Mouse (Mus musculus) kidney, embryonic 14.5 days (tissue): ENCODE measurements at regions not wholly inside any gene's neighbourhood (a gene's known extent, or its start where the extent isn't known, plus 50 kb on each side); places are given as distances from the start of the nearest gene placed in this dataset.

Experiments used
- ATAC-seq: fragments of 200-750 bp; cut with Nextera tagmentation; 2 replicates; pipeline ENCODE4 v1.8.0; 2017; ENCODE audit warnings: moderate number of reproducible peaks, mild to moderate bottlenecking, moderate TSS enrichment, moderate library complexity; ENCODE audit not compliant: low FRiP score, low TSS enrichment
- H3K27ac ChIP-seq: fragments of 300-500 bp; sonication (generic); 2 replicates; pipeline ENCODE4 v1.5.1; 2014; ENCODE audit warnings: low read depth, mild to moderate bottlenecking, low read length, moderate library complexity, mixed read lengths
- H3K27me3 ChIP-seq: fragments of 300-500 bp; sonication (generic); 2 replicates; pipeline ENCODE4 v1.6.1; 2014; ENCODE audit warnings: mild to moderate bottlenecking, low read length; ENCODE audit not compliant: control insufficient read depth, insufficient read depth
- H3K36me3 ChIP-seq: fragments of 300-500 bp; sonication (generic); 2 replicates; pipeline ENCODE4 v1.6.1; 2014; ENCODE audit warnings: low read length, mixed read lengths; ENCODE audit not compliant: control insufficient read depth, insufficient read depth
- H3K4me1 ChIP-seq: fragments of 300-500 bp; sonication (generic); 2 replicates; pipeline ENCODE4 v1.6.1; 2014; ENCODE audit warnings: low read length, mixed read lengths; ENCODE audit not compliant: control insufficient read depth, insufficient read depth
- H3K4me2 ChIP-seq: fragments of 300-500 bp; sonication (generic); replicated peaks from 2 replicates; pipeline ENCODE4 v1.6.1; 2014; ENCODE audit warnings: low read depth, mild to moderate bottlenecking, low read length
- H3K4me3 ChIP-seq: fragments of 300-500 bp; sonication (generic); 2 replicates; pipeline ENCODE4 v1.5.1; 2014; ENCODE audit warnings: mild to moderate bottlenecking, low read length
- H3K9ac ChIP-seq: fragments of 300-500 bp; sonication (generic); 2 replicates; pipeline ENCODE4 v1.6.1; 2014; ENCODE audit warnings: low read depth, mild to moderate bottlenecking, low read length, moderate library complexity
- H3K9me3 ChIP-seq: fragments of 300-500 bp; sonication (generic); 2 replicates; pipeline ENCODE4 v1.6.1; 2016; ENCODE audit warnings: low read length; ENCODE audit not compliant: control insufficient read depth
- WGBS: fragments of 180-500 bp; shearing (Covaris S2); extraction: QIAGEN DNeasy Blood & Tissue Kit; methylation state at CpG from one replicate; pipeline ENCODE4 v1.1.7; 2014; 5-methylcytosine and 5-hydroxymethylcytosine counted together

GRCm38 (mm10) chr13:59196311-59196710, 388.7 kb downstream of the Agtpbp1 start:
- no peak for ATAC-seq
- Histone ChIP-seq H3K9ac (no peak overlapping the region), H3K27ac (no peak overlapping the region), H3K4me1 (no peaks in the 10 kb centered on the region), H3K4me3 (no peak overlapping the region), H3K36me3 (no peaks in the 10 kb centered on the region), H3K9me3 (no peaks in the 10 kb centered on the region), H3K27me3 (no peaks in the 10 kb centered on the region), H3K4me2 (no peak overlapping the region)
- 74% methylated on average over 5 of the region's 5 CpGs for WGBS

- ATAC-seq = no peak
- no peaks in the 10 kb centered on the region for H3K27me3 ChIP-seq
- no peaks in the 10 kb centered on the region for H3K4me1 ChIP-seq
- no peak overlapping the region for H3K27ac ChIP-seq
- 80% methylated on average over 11 of the region's 11 CpGs for WGBS
- no peak overlapping the region for H3K9ac ChIP-seq
- no peak overlapping the region for H3K4me3 ChIP-seq
- no peaks in the 10 kb centered on the region for H3K36me3 ChIP-seq
- no peak overlapping the region for H3K4me2 ChIP-seq
- H3K9me3 ChIP-seq = no peaks in the 10 kb centered on the region
Measured at GRCm38 (mm10) chr13:59188431-59188830, 382.1 kb downstream of the Ntrk2 start.
